Mouse (Mus musculus) limb, embryonic 15.5 days (tissue): ENCODE data around the gene Gm4027. TPM values are rescaled to one million over a fixed set of nuclear protein-coding genes. Genes with fewer than 3 reads are reported as not detected.
"Not testable (repeated sequence)": the region's sequence is repeated elsewhere in the genome, so short reads cannot be mapped to it uniquely, and the experiment has no call there.

Experiments
- ATAC-seq: fragments of 200-750 bp; cut with Nextera tagmentation; 2 replicates; pipeline ENCODE4 v1.8.0; 2017; ENCODE audit warnings: low read depth, moderate TSS enrichment; ENCODE audit not compliant: insufficient number of reproducible peaks, low FRiP score, low TSS enrichment
- H3K27ac ChIP-seq: fragments of 300-500 bp; sonication (generic); 2 replicates; pipeline ENCODE4 v1.5.1; 2015; ENCODE audit warnings: moderate library complexity, mild to moderate bottlenecking, inconsistent platforms
- H3K27me3 ChIP-seq: fragments of 300-500 bp; sonication (generic); 2 replicates; pipeline ENCODE4 v1.6.1; 2015; ENCODE audit warnings: inconsistent platforms
- H3K36me3 ChIP-seq: fragments of 300-500 bp; sonication (generic); 2 replicates; pipeline ENCODE4 v1.6.1; 2015; ENCODE audit warnings: inconsistent platforms
- H3K4me1 ChIP-seq: fragments of 300-500 bp; sonication (generic); 2 replicates; pipeline ENCODE4 v1.6.1; 2015; ENCODE audit warnings: inconsistent platforms
- H3K4me2 ChIP-seq: fragments of 300-500 bp; sonication (generic); 2 replicates; pipeline ENCODE4 v1.6.1; 2015; ENCODE audit warnings: mild to moderate bottlenecking, inconsistent platforms
- H3K4me3 ChIP-seq: fragments of 300-500 bp; sonication (generic); 2 replicates; pipeline ENCODE4 v1.5.1; 2015; ENCODE audit warnings: mild to moderate bottlenecking, inconsistent platforms
- H3K9ac ChIP-seq: fragments of 300-500 bp; sonication (generic); 2 replicates; pipeline ENCODE4 v1.6.1; 2015; ENCODE audit warnings: inconsistent platforms
- H3K9me3 ChIP-seq: fragments of 300-500 bp; sonication (generic); 2 replicates; pipeline ENCODE4 v1.6.1; 2016; ENCODE audit warnings: inconsistent platforms
- WGBS: fragments of 180-500 bp; shearing (Covaris S2); methylation state at CpG from one replicate; pipeline ENCODE4 v1.1.7; 2015; 5-methylcytosine and 5-hydroxymethylcytosine counted together
- polyA plus RNA-seq: library from polyadenylated mRNA; unstranded; fragments of >200 nt; fragmentation: Nextera tagmentation; extraction: Ambion mirVana; gene quantifications from 2 replicates; pipeline ENCODE4 v1.2.1, GENCODE M21; 2015

Gm4027 gene
- polyA plus RNA-seq: not detected in 2 replicates

DNA sequence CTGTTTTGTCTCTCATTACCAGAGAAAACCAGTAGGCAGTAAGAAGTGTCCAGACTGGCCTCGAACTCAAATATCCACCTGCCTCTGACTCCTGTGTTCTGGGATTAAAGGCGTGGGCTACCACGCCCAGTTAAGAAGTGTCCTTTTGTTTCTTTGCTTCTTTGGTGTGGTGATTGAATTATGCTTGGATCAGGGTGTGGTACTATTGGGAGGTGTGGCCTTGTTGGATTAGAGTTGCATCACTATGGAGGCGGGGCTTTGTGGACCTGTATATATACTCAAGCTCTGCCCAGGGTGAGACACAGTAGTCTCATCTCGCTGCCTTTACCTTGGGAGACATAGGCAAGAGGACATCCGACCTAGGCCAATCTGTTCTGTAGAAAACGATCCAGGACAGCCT lies at the start of gene Gm4027:
Gene Gm4027, plus strand, starts transcription at position 301 of the 400 bp plus-strand sequence.
- not testable (repeated sequence) for H3K36me3 ChIP-seq, H3K4me3 ChIP-seq, H3K9ac ChIP-seq, H3K27ac ChIP-seq, H3K9me3 ChIP-seq, H3K4me1 ChIP-seq, ATAC-seq, H3K27me3 ChIP-seq, H3K4me2 ChIP-seq
- WGBS: 85% methylated on average over 6 of the region's 7 CpGs

DNA sequence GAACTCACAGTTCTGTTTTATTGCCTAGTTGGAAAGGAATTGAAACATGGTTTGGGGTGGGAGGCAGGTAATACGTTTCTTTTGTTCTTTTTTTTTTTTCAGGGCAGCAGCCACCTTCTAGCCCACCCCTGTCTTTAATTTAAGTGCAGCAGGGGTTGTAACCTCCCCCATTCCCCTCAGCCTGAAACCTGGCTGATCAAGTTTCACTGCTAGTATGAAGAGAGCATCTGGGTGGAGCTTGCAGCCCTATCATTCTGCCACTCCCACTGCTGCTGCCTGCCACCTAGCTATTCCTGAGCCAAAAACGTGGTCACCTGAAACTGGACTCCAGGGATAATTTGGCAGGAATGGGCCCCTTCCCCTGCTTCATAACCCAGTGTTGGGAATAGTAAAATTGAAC lies 17.3 kb upstream of the Gm4027 start:
- H3K27me3 ChIP-seq, H3K9ac ChIP-seq, ATAC-seq: not testable (repeated sequence)

GRCm38 (mm10) chr12:87602388-87602787 lies 16.3 kb upstream of the Gm4027 start, which contains the start of gene Oog1:
TSS of gene Oog1 (plus strand) at chr12:87602688.
- H3K9ac ChIP-seq, H3K27ac ChIP-seq, H3K9me3 ChIP-seq, H3K36me3 ChIP-seq, H3K27me3 ChIP-seq, ATAC-seq, H3K4me1 ChIP-seq, H3K4me3 ChIP-seq, H3K4me2 ChIP-seq: not testable (repeated sequence)
- 65% methylated on average over 1 of the region's 2 CpGs for WGBS

More for the DNA sequence above, 17.3 kb upstream of the Gm4027 start:
- not testable (repeated sequence) for H3K27ac ChIP-seq, H3K4me1 ChIP-seq, H3K4me3 ChIP-seq, H3K4me2 ChIP-seq, H3K9me3 ChIP-seq, H3K36me3 ChIP-seq
- 2% methylated on average over 2 of the region's 2 CpGs for WGBS

DNA sequence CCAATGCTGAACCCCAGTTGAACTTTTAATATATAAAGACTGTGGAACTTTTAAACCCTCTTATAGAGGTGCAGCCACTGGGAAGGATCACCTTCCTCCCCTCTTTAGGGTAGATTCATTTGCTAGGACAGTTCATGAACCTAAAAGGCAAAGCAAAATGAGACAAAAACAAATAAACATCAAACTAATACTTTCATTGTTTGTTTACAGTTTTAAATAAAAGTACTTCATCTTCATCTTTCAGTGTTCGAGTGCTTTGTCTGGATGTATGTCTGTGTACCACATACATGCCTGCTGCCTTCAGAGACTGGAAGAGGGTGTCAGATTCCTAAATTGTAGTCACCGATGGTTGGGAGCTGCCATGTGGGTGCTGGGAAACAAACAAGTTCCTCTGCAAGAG lies 25.9 kb downstream of the Gm4027 start, which contains the start of gene Gm16381:
Gene Gm16381, minus strand, starts transcription at position 101 of the 400 bp plus-strand sequence.
- not testable (repeated sequence) for H3K27me3 ChIP-seq, H3K4me1 ChIP-seq, H3K9me3 ChIP-seq, H3K4me3 ChIP-seq, H3K27ac ChIP-seq, H3K4me2 ChIP-seq, ATAC-seq, H3K9ac ChIP-seq, H3K36me3 ChIP-seq
- 80% methylated on average over 2 of the region's 2 CpGs for WGBS

DNA sequence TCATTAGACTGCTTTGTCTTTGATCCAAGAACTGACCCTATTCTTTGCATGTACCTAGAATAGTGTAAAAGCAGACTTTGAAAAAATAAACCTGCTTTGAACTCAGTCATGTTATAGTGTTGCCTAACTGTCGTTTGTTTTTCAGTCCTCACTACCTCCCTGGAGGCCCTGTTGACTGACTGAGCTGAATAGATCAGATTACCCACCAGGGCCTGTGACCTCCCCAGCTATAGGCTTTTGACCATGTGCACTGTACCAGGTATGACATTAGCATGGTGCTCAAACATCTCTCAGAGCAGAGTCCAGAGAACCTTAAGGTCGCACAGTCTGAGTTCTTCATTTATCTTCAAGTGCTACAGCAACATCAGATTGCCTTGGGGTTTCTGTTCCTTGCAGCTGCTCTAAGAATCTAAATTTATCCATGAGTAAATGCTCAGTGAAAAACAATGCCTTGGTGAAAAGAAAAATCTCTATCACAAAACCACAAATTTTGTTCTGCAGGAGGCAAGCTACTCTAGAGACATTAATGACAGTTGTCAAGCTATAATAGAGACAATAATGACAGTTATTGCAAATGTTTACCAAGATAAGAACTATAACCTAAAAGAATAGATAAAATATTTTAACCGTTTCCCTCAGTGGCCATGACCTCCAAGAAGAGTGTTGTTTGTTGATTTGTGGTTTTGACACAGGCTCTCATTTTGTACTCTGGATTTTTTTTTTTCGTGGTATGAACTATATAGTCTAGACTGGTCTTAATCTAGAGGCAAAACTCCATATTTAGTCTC lies 34.4 kb downstream of the Gm4027 start:
- WGBS: 65% methylated on average over 2 of the region's 4 CpGs
- H3K27ac ChIP-seq, H3K36me3 ChIP-seq, H3K27me3 ChIP-seq, H3K4me1 ChIP-seq, H3K4me2 ChIP-seq, H3K9ac ChIP-seq, H3K4me3 ChIP-seq, ATAC-seq, H3K9me3 ChIP-seq: not testable (repeated sequence)

Other genes with a start within 250 kb of the Gm4027 start
- 82.1 and 83.7 TPM in 2 replicates for gene Sptlc2, start 230.5 kb upstream of the Gm4027 start, polyA plus RNA-seq
- 242 and 296 TPM in 2 replicates for gene Slirp, start 175.0 kb upstream of the Gm4027 start, polyA plus RNA-seq
- gene Alkbh1, start 174.9 kb upstream of the Gm4027 start, polyA plus RNA-seq: 53.2 and 66.1 TPM in 2 replicates
- 113 TPM in 2 replicates for gene Snw1, start 146.6 kb upstream of the Gm4027 start, polyA plus RNA-seq
- gene Gm5788, start 124.1 kb upstream of the Gm4027 start, polyA plus RNA-seq: not detected in 2 replicates
- not detected in 2 replicates for gene Gm8300, start 104.6 kb upstream of the Gm4027 start, polyA plus RNA-seq
- gene Oog1, start 16.2 kb upstream of the Gm4027 start, polyA plus RNA-seq: not detected in 2 replicates
- gene Gm16381, start 25.8 kb downstream of the Gm4027 start, polyA plus RNA-seq: not detected in 2 replicates
- not detected in 2 replicates for gene Gm21319, start 156.9 kb downstream of the Gm4027 start, polyA plus RNA-seq
- not detected in 2 replicates for gene Gm21936, start 176.6 kb downstream of the Gm4027 start, polyA plus RNA-seq
- not detected in 2 replicates for gene BB287469, start 197.7 kb downstream of the Gm4027 start, polyA plus RNA-seq
- gene Gm2001, start 223.5 kb downstream of the Gm4027 start, polyA plus RNA-seq: not detected in 2 replicates